Mouse (Mus musculus) intestine, embryonic 15.5 days (tissue): Measurements from ENCODE around the gene Colca2. TPM values are rescaled to one million over a fixed set of nuclear protein-coding genes. Genes with fewer than 3 reads are reported as not detected.
A peak's percentile ranks its signal among the peaks of the same experiment; 100 is the strongest.

Source experiments
- ATAC-seq: fragments of 200-750 bp; cut with Nextera tagmentation; 2 replicates; pipeline ENCODE4 v1.8.0; 2017; ENCODE audit warnings: moderate TSS enrichment, moderate library complexity
- H3K27ac ChIP-seq: fragments of 300-500 bp; sonication (generic); 2 replicates; pipeline ENCODE4 v1.5.1; 2015; ENCODE audit warnings: mild to moderate bottlenecking, inconsistent platforms
- H3K27me3 ChIP-seq: fragments of 300-500 bp; sonication (generic); replicated peaks from 2 replicates; pipeline ENCODE4 v1.6.1; 2015; ENCODE audit warnings: inconsistent platforms
- H3K36me3 ChIP-seq: fragments of 300-500 bp; sonication (generic); 2 replicates; pipeline ENCODE4 v1.6.1; 2015; ENCODE audit warnings: inconsistent platforms
- H3K4me1 ChIP-seq: fragments of 300-500 bp; sonication (generic); replicated peaks from 2 replicates; pipeline ENCODE4 v1.6.1; 2015; ENCODE audit warnings: inconsistent platforms
- H3K4me2 ChIP-seq: fragments of 300-500 bp; sonication (generic); replicated peaks from 2 replicates; pipeline ENCODE4 v1.6.1; 2015; ENCODE audit warnings: mild to moderate bottlenecking, inconsistent platforms
- H3K4me3 ChIP-seq: fragments of 300-500 bp; sonication (generic); replicated peaks from 2 replicates; pipeline ENCODE4 v1.5.1; 2015; ENCODE audit warnings: inconsistent platforms
- H3K9ac ChIP-seq: fragments of 300-500 bp; sonication (generic); 2 replicates; pipeline ENCODE4 v1.6.1; 2015; ENCODE audit warnings: inconsistent platforms
- H3K9me3 ChIP-seq: fragments of 300-500 bp; sonication (generic); 2 replicates; pipeline ENCODE4 v1.6.1; 2016; ENCODE audit warnings: inconsistent platforms
- WGBS: fragments of 180-500 bp; shearing (Covaris S2); methylation state at CpG from one replicate; pipeline ENCODE4 v1.1.7; 2015; 5-methylcytosine and 5-hydroxymethylcytosine counted together
- polyA plus RNA-seq: library from polyadenylated mRNA; unstranded; fragments of >200 nt; fragmentation: Nextera tagmentation; extraction: Ambion mirVana; gene quantifications from 2 replicates; pipeline ENCODE4 v1.2.1, GENCODE M21; 2015

Gene Colca2
- polyA plus RNA-seq, 1 experiment from 2014 or later, result 2.1 TPM

GRCm38 (mm10) chr9:51256780-51257502, 21.4 kb downstream of the Colca2 start:
- Histone ChIP-seq H3K9ac (no peak overlapping the region), H3K36me3 (no peaks in the 10 kb centered on the region), H3K27me3 (no peaks in the 10 kb centered on the region), H3K4me1 (peaks cover 4% of the 10 kb centered on the region; the same call in 1 of the 2 replicates), H3K27ac (no peak overlapping the region), H3K9me3 (no peaks in the 10 kb centered on the region), H3K4me2 (no peak overlapping the region), H3K4me3 (no peak overlapping the region)
- peak; percentile 62 for ATAC-seq
- WGBS, result 56% methylated on average over 4 of the region's 4 CpGs

- Histone ChIP-seq H3K9me3 (no peaks in the 10 kb centered on the region), H3K4me2 (no peak overlapping the region), H3K4me3 (no peak overlapping the region), H3K36me3 (no peaks in the 10 kb centered on the region), H3K9ac (no peak overlapping the region), H3K4me1 (0 out of 2 replicates have a peak, but pooled peaks cover 3% of the 10 kb centered on the region), H3K27me3 (no peaks in the 10 kb centered on the region), H3K27ac (no peak overlapping the region)
- 47% methylated on average over 12 of the region's 12 CpGs for WGBS
- ATAC-seq, result no peak
These were observed 39.5 kb downstream of the Colca2 start for GRCm38 (mm10) chr9:51238741-51239385.

GRCm38 (mm10) chr9:51232163-51232562, 46.2 kb downstream of the Colca2 start:
- Histone ChIP-seq H3K36me3 (no peaks in the 10 kb centered on the region), H3K4me1 (0 out of 2 replicates have a peak, but pooled peaks cover 3% of the 10 kb centered on the region), H3K27me3 (no peaks in the 10 kb centered on the region), H3K9me3 (no peaks in the 10 kb centered on the region), H3K4me2 (no peak overlapping the region), H3K4me3 (no peak overlapping the region), H3K27ac (no peak overlapping the region), H3K9ac (no peak overlapping the region)
- ATAC-seq, result no peak
- WGBS, result 95% methylated on average over 8 of the region's 8 CpGs

- no peak overlapping the region for H3K4me3 ChIP-seq
- H3K27ac ChIP-seq, result peak overlapping the region; percentile 29; the same call in 1 of the 2 replicates
- 58% methylated on average over 4 of the region's 4 CpGs for WGBS
- no peaks in the 10 kb centered on the region for H3K36me3 ChIP-seq
- 0 out of 2 replicates have a peak, but pooled peaks cover 3% of the 10 kb centered on the region for H3K4me1 ChIP-seq
- no peaks in the 10 kb centered on the region for H3K9me3 ChIP-seq
- H3K9ac ChIP-seq, result no peak overlapping the region
- no peaks in the 10 kb centered on the region for H3K27me3 ChIP-seq
- peak; percentile 98 for ATAC-seq
- H3K4me2 ChIP-seq, result no peak overlapping the region
These were observed 47.5 kb downstream of the Colca2 start for GRCm38 (mm10) chr9:51230701-51231389.

- Histone ChIP-seq H3K4me3 (no peak overlapping the region), H3K27ac (no peak overlapping the region), H3K9ac (no peak overlapping the region), H3K36me3 (no peaks in the 10 kb centered on the region), H3K27me3 (no peaks in the 10 kb centered on the region), H3K4me2 (no peak overlapping the region), H3K9me3 (no peaks in the 10 kb centered on the region), H3K4me1 (0 out of 2 replicates have a peak, but pooled peaks cover 3% of the 10 kb centered on the region)
- no peak for ATAC-seq
- 83% methylated on average over 5 of the region's 5 CpGs for WGBS
These were observed 52.7 kb downstream of the Colca2 start for GRCm38 (mm10) chr9:51225636-51226166.

Other genes with a start within 250 kb of the Colca2 start
- gene Btg4, start 217.7 kb downstream of the Colca2 start, polyA plus RNA-seq, result not detected in 2 replicates
- gene Layn, start 201.5 kb downstream of the Colca2 start, polyA plus RNA-seq, result 3.7 and 4.3 TPM in 2 replicates
- not detected in 2 replicates for gene 4833427G06Rik, start 176.5 kb downstream of the Colca2 start, polyA plus RNA-seq
- gene Gm32742, start 113.1 kb downstream of the Colca2 start, polyA plus RNA-seq, result 0.01 TPM in 1 of 2 replicates, not detected in the other
- gene Pou2af1, start 64.9 kb downstream of the Colca2 start, polyA plus RNA-seq, result 0.10 and 0.20 TPM in 2 replicates
- not detected in 2 replicates for gene 1810046K07Rik, start 50.3 kb upstream of the Colca2 start, polyA plus RNA-seq